Mouse (Mus musculus) megakaryocyte-erythroid progenitor cell, adult 5-6 weeks (primary cell): Measurements from ENCODE around the gene Rab36. TPM values are rescaled to one million over a fixed set of nuclear protein-coding genes. Genes with fewer than 3 reads are reported as not detected.

Source experiments
- total RNA-seq, 2 experiments: library from RNA; stranded (forward) in 1 of 2; stranded (reverse) in 1 of 2; fragments of 200-1000, 215-1000 nt in 1 of 2; fragments of >200 nt in 1 of 2; fragmentation: Nextera tagmentation in 1 of 2; gene quantifications; 2 replicates each; pipeline ENCODE4 v1.2.3; 2014 to 2017

Rab36 gene
- total RNA-seq, 2 experiments from 2014 or later, result not detected

Other genes with a start within 250 kb of the Rab36 start
- gene Gnaz, start 69.9 kb upstream of the Rab36 start, total RNA-seq (2014; fragmentation: Nextera tagmentation), result 0.96 TPM in 1 of 2 replicates, not detected in the other
- gene Gnaz, start 69.9 kb upstream of the Rab36 start, total RNA-seq (2017), result 2.1 TPM in 1 of 2 replicates, not detected in the other
- gene Rsph14, start 4.5 kb upstream of the Rab36 start, total RNA-seq (2014; fragmentation: Nextera tagmentation), result not detected in 2 replicates
- gene Rsph14, start 4.5 kb upstream of the Rab36 start, total RNA-seq (2017), result not detected in 2 replicates
- 4.0 and 5.5 TPM in 2 replicates for gene Bcr, start 23.5 kb downstream of the Rab36 start, total RNA-seq (2014; fragmentation: Nextera tagmentation)
- gene Bcr, start 23.5 kb downstream of the Rab36 start, total RNA-seq (2017), result 1.4 and 6.9 TPM in 2 replicates
- 25.5 and 30.8 TPM in 2 replicates for gene Specc1l, start 175.0 kb downstream of the Rab36 start, total RNA-seq (2014; fragmentation: Nextera tagmentation)
- gene Specc1l, start 175.0 kb downstream of the Rab36 start, total RNA-seq (2017), result 36.3 and 37.2 TPM in 2 replicates